8 mouse cellular contexts compared by ENCODE assay signal in the genomic region with DNA sequence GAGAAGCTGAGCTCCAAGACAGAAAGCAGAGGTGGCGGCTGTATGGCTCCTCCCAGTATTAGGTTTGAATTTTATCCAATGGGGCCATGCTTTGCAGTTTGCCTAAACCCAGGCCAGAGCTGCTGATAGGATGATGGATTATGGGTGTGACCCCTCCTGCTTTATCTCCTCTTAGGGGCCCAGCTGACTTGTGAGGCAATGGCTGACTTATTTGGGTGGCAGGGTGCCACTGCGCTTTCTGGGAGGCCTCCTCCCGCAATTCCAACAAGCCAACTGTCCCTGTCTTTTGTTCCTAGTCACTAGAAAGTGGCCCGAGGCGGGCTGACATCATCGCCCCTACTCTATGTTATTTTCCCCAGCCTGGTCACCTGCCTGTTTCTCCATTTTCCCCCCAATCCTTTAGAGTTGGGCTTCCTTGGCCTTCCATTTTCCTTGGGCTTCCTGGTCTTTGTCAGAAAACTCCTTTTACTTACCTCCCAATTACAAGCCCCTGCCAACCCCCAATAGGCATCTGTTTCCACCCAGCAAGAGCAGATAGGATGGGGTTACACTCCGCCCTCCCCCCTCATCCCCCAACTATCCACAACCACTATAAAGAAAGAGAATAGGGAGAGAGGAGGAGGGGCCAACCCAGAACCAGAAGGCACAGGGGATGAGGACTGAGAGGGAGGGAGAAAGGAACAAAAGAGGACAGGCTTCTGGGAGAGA. TPM values are rescaled to one million over a fixed set of nuclear protein-coding genes. Genes with fewer than 3 reads are reported as not detected.
DNase-seq lines count a peak whose midpoint lies in the region; ATAC-seq and TF ChIP-seq lines count a peak whose summit lies in the region.

No protein-coding gene starts in this region.

- H3K9me3 ChIP-seq in E14TG2a.4 (ENCODE audit: low read length), result no peaks in the 10 kb centered on the region
- H3K9me3 ChIP-seq in intestine, postnatal 0 days (ENCODE audit: control insufficient read depth), result no peaks in the 10 kb centered on the region

- WGBS in intestine, postnatal 0 days, result 40% methylated on average over 7 of the region's 7 CpGs
- 89% methylated on average over 7 of the region's 7 CpGs for WGBS in thymus, adult 2 months

- H3K4me1 ChIP-seq in E14TG2a.4 (replicated peaks; ENCODE audit: low read depth, low read length), result peaks cover 66% of the 10 kb centered on the region
- H3K4me1 ChIP-seq in cortical plate, adult 2 months (ENCODE audit: control insufficient read depth, insufficient read depth, low read length), result no peaks in the 10 kb centered on the region
- 0 out of 2 replicates have a peak, but pooled peaks cover 2% of the 10 kb centered on the region for H3K4me1 ChIP-seq in intestine, postnatal 0 days (replicated peaks; ENCODE audit: control insufficient read depth, insufficient read depth, low read length)
- H3K4me1 ChIP-seq in thymus, adult 2 months (replicated peaks; ENCODE audit: control insufficient read depth, insufficient read depth, low read length), result no peaks in the 10 kb centered on the region

- H3K36me3 ChIP-seq in E14TG2a.4 (ENCODE audit: insufficient read depth, low read length), result peaks cover 28% of the 10 kb centered on the region
- H3K36me3 ChIP-seq in intestine, postnatal 0 days (ENCODE audit: control insufficient read depth, insufficient read depth), result peaks cover 4% of the 10 kb centered on the region; the same call in 1 of the 2 replicates
- no peaks in the 10 kb centered on the region for H3K36me3 ChIP-seq in thymus, adult 2 months (ENCODE audit: control insufficient read depth, insufficient read depth, low read length)

- H3K4me2 ChIP-seq in intestine, postnatal 0 days (replicated peaks; ENCODE audit: low read depth), result peak overlapping the region; percentile 76

- peak; percentile 39 for ATAC-seq in intestine, postnatal 0 days
- ATAC-seq in megakaryocyte-erythroid progenitor cell, adult 5-6 weeks (replicated peaks; ENCODE audit: low FRiP score, low TSS enrichment, poor library complexity, severe bottlenecking), result peak; percentile 54

- peak overlapping the region; percentile 87 for H3K4me3 ChIP-seq in E14TG2a.4 (replicated peaks; ENCODE audit: low read length)
- H3K4me3 ChIP-seq in cortical plate, adult 2 months (ENCODE audit: insufficient read depth, low read length), result 0 out of 2 replicates have a peak overlapping the region, but pooled peaks have one; percentile 2
- H3K4me3 ChIP-seq in intestine, postnatal 0 days (ENCODE audit: low read depth, low read length), result peak overlapping the region; percentile 51
- no peak overlapping the region for H3K4me3 ChIP-seq in thymus, adult 2 months (ENCODE audit: control insufficient read depth, insufficient read depth, low read length)

- intact Hi-C loops in gastrocnemius, postnatal 36 days (cut with DNase I), result no loop called here

- DNase-seq in gastrocnemius, postnatal 36 days, result peak; percentile 60 to 62
- DNase-seq in testis, postnatal 10 days (ENCODE audit: low spot score), result peak; percentile 63
- no peak for DNase-seq in thymus, adult 2 months
- DNase-seq in frontal cortex, postnatal 14 days (ENCODE audit: low spot score in 2 of 2), result no peak

- H3K9ac ChIP-seq in intestine, postnatal 0 days (ENCODE audit: low read depth, low read length), result 0 out of 2 replicates have a peak overlapping the region, but pooled peaks have one; percentile 68

- no peak overlapping the region for H3K27ac ChIP-seq in cortical plate, adult 2 months (ENCODE audit: insufficient read depth, low read length)
- peak overlapping the region; percentile 87 for H3K27ac ChIP-seq in intestine, postnatal 0 days (ENCODE audit: low read depth, low read length)
- H3K27ac ChIP-seq in thymus, adult 2 months (ENCODE audit: control insufficient read depth, insufficient read depth, low read length), result no peak overlapping the region

- TF ChIP-seq POLR2A in cortical plate, adult 2 months (IDR thresholded peaks at IDR 0.05; ENCODE audit: extremely low read depth, insufficient read depth, low read length), result no peak
- TF ChIP-seq POLR2A in thymus, adult 2 months (IDR thresholded peaks at IDR 0.05; ENCODE audit: control insufficient read depth, extremely low read depth, insufficient read depth, low read length, poor library complexity), result no peak

- H3K27me3 ChIP-seq in E14TG2a.4 (ENCODE audit: insufficient read depth, low read length), result peaks cover 41% of the 10 kb centered on the region
- H3K27me3 ChIP-seq in intestine, postnatal 0 days (replicated peaks; ENCODE audit: control insufficient read depth, insufficient read depth, low read length), result peaks cover 21% of the 10 kb centered on the region
- peaks cover 10% of the 10 kb centered on the region for H3K27me3 ChIP-seq in thymus, adult 2 months (ENCODE audit: control insufficient read depth, insufficient read depth, low read length)

- no peak for TF ChIP-seq CTCF in E14TG2a.4 (conservative IDR thresholded peaks at IDR 0.05; ENCODE audit: low read length)
- no peak for TF ChIP-seq CTCF in cortical plate, adult 2 months (IDR thresholded peaks at IDR 0.05; ENCODE audit: extremely low read depth, insufficient read depth, low read length)
- no peak for TF ChIP-seq CTCF in intestine, postnatal 0 days (IDR thresholded peaks at IDR 0.05; ENCODE audit: low read depth)
- no peak for TF ChIP-seq CTCF in thymus, adult 2 months (IDR thresholded peaks at IDR 0.05; ENCODE audit: borderline replicate concordance, control insufficient read depth, extremely low read depth, insufficient read depth, low read length, poor library complexity)

RNA-seq across cellular contexts. Expression of gene Efs, which starts 1.1 kb away (rescaled TPM):
- polyA plus RNA-seq in cortical plate, adult 2 months (2012; rRNA removed), result 7.5 and 8.2 TPM in 2 replicates
- total RNA-seq in gastrocnemius, postnatal 36 days (2021), result 1 to 10 TPM; 2.1 to 2.5 TPM
- 6.5 and 7.1 TPM in 2 replicates for polyA plus RNA-seq in intestine, postnatal 0 days (2015; fragmentation: Nextera tagmentation; extraction: Ambion mirVana)
- not detected in 2 replicates for total RNA-seq in megakaryocyte-erythroid progenitor cell, adult 5-6 weeks (2014; fragmentation: Nextera tagmentation)
- not detected in 2 replicates for total RNA-seq in megakaryocyte-erythroid progenitor cell, adult 5-6 weeks (2017)
- polyA plus RNA-seq in thymus, adult 2 months (2012; rRNA removed), result 20.0 and 25.0 TPM in 2 replicates

RNA-seq across cellular contexts. Expression of gene Il25, which starts 7.7 kb away (rescaled TPM):
- 0.13 and 0.17 TPM in 2 replicates for polyA plus RNA-seq in cortical plate, adult 2 months (2012; rRNA removed)
- not detected for total RNA-seq in gastrocnemius, postnatal 36 days (2021)
- not detected in 2 replicates for polyA plus RNA-seq in intestine, postnatal 0 days (2015; fragmentation: Nextera tagmentation; extraction: Ambion mirVana)
- not detected in 2 replicates for total RNA-seq in megakaryocyte-erythroid progenitor cell, adult 5-6 weeks (2014; fragmentation: Nextera tagmentation)
- not detected in 2 replicates for total RNA-seq in megakaryocyte-erythroid progenitor cell, adult 5-6 weeks (2017)
- polyA plus RNA-seq in thymus, adult 2 months (2012; rRNA removed), result 0.11 and 0.50 TPM in 2 replicates

RNA-seq across cellular contexts. Expression of gene Cmtm5, which starts 11.3 kb away (rescaled TPM):
- 136 and 169 TPM in 2 replicates for polyA plus RNA-seq in cortical plate, adult 2 months (2012; rRNA removed)
- total RNA-seq in gastrocnemius, postnatal 36 days (2021), result under 1 TPM in 1 of 2 experiments, not detected in 1; 0.42 TPM
- 1.1 and 2.1 TPM in 2 replicates for polyA plus RNA-seq in intestine, postnatal 0 days (2015; fragmentation: Nextera tagmentation; extraction: Ambion mirVana)
- not detected in 2 replicates for total RNA-seq in megakaryocyte-erythroid progenitor cell, adult 5-6 weeks (2014; fragmentation: Nextera tagmentation)
- total RNA-seq in megakaryocyte-erythroid progenitor cell, adult 5-6 weeks (2017), result not detected in 2 replicates
- 0.67 and 0.92 TPM in 2 replicates for polyA plus RNA-seq in thymus, adult 2 months (2012; rRNA removed)

RNA-seq across cellular contexts. Expression of gene Slc22a17, which starts 11.9 kb away (rescaled TPM):
- 776 and 795 TPM in 2 replicates for polyA plus RNA-seq in cortical plate, adult 2 months (2012; rRNA removed)
- 1 to 10 TPM; 1.6 to 1.7 TPM for total RNA-seq in gastrocnemius, postnatal 36 days (2021)
- polyA plus RNA-seq in intestine, postnatal 0 days (2015; fragmentation: Nextera tagmentation; extraction: Ambion mirVana), result 12.5 and 12.9 TPM in 2 replicates
- total RNA-seq in megakaryocyte-erythroid progenitor cell, adult 5-6 weeks (2014; fragmentation: Nextera tagmentation), result 2.2 TPM in 1 of 2 replicates, not detected in the other
- total RNA-seq in megakaryocyte-erythroid progenitor cell, adult 5-6 weeks (2017), result 4.9 TPM in 1 of 2 replicates, not detected in the other
- 25.7 and 29.9 TPM in 2 replicates for polyA plus RNA-seq in thymus, adult 2 months (2012; rRNA removed)

RNA-seq across cellular contexts. Expression of gene Pabpn1, which starts 32.5 kb away (rescaled TPM):
- 414 and 456 TPM in 2 replicates for polyA plus RNA-seq in cortical plate, adult 2 months (2012; rRNA removed)
- total RNA-seq in gastrocnemius, postnatal 36 days (2021), result 10 to 100 TPM; 51.0 to 53.2 TPM
- polyA plus RNA-seq in intestine, postnatal 0 days (2015; fragmentation: Nextera tagmentation; extraction: Ambion mirVana), result 60.9 and 64.1 TPM in 2 replicates
- total RNA-seq in megakaryocyte-erythroid progenitor cell, adult 5-6 weeks (2014; fragmentation: Nextera tagmentation), result 240 and 264 TPM in 2 replicates
- 332 and 476 TPM in 2 replicates for total RNA-seq in megakaryocyte-erythroid progenitor cell, adult 5-6 weeks (2017)
- polyA plus RNA-seq in thymus, adult 2 months (2012; rRNA removed), result 190 and 219 TPM in 2 replicates

Comparison
In these comparisons a context has a peak if more than half of its experiments do, and no peak if none do; other contexts are left out.
1. DNase-seq: peak in gastrocnemius, postnatal 36 days (2 of 2) and testis, postnatal 10 days (single experiment); none in thymus, adult 2 months (single experiment) and frontal cortex, postnatal 14 days (0 of 2).
2. RNA of gene Cmtm5, which starts 11.3 kb away (polyA plus RNA-seq): 136 to 169 TPM in cortical plate, adult 2 months; 1.1 to 2.1 TPM in intestine, postnatal 0 days and 0.67 to 0.92 TPM in thymus, adult 2 months; every median in the first group is over 10 times any median in the second.